Mouse (Mus musculus): Measurements from ENCODE around the gene Atoh8.

DNA sequence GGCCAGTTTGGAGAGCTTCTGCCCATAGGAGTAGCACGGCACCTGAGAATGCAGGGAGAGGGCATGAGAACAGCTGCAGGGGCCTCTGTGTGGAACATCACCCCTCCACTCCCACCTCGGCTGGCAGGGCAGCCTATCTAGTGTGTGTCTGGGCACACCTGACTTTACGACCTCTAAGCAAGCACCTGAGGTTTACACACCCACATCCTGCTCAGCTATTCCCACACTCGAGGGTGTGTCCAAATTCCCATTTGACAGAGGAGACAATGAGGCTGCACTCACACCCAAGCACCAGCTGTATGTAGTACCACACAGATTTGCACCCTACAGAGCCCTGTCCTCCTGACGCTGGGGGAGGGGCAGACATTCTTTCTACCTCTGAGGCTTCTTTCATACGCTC, 11.5 kb downstream of the Atoh8 start:
- TF ChIP-seq POLR2A (IDR thresholded peaks at IDR 0.05; ENCODE audit: low read depth, low read length) (no peak; the same call in 1 of the 2 replicates), CTCF (IDR thresholded peaks at IDR 0.05; ENCODE audit: extremely low read depth, insufficient read length, insufficient replicate concordance, low read depth, low read length) (no peak)
